Mouse (Mus musculus): Measurements from ENCODE around the gene Ms4a2.

The Ms4a2 gene

GRCm38 (mm10) chr19:11623551-11623950 is at the start of gene Ms4a2:
Ms4a2 (minus strand) TSS chr19:11623719.
- DNase-seq (ENCODE audit: low read depth, low spot score): no peak

GRCm38 (mm10) chr19:11661562-11661961 is 38.0 kb upstream of the Ms4a2 start:
- DNase-seq (ENCODE audit: low read depth, low spot score): no peak

- no peak for DNase-seq (ENCODE audit: low read depth, low spot score)
Observed at GRCm38 (mm10) chr19:11660459-11660858, 36.9 kb upstream of the Ms4a2 start, which contains the start of gene Oosp2. Oosp2 (minus strand) TSS chr19:11660559.

- no peak for DNase-seq (ENCODE audit: low read depth, low spot score)
Observed at GRCm38 (mm10) chr19:11659142-11659541, 35.6 kb upstream of the Ms4a2 start.

GRCm38 (mm10) chr19:11649564-11649963 is 26.0 kb upstream of the Ms4a2 start:
- DNase-seq (ENCODE audit: low read depth, low spot score): no peak

- no peak for DNase-seq (ENCODE audit: low read depth, low spot score)
Observed at GRCm38 (mm10) chr19:11646166-11646565, 22.6 kb upstream of the Ms4a2 start.

- no peak for DNase-seq (ENCODE audit: low read depth, low spot score)
Observed at GRCm38 (mm10) chr19:11640732-11641131, 17.2 kb upstream of the Ms4a2 start, which contains the start of gene Ms4a3. Ms4a3 (minus strand) TSS chr19:11640851.

- DNase-seq (ENCODE audit: low read depth, low spot score): no peak
Observed at GRCm38 (mm10) chr19:11639038-11639437, 15.5 kb upstream of the Ms4a2 start.

GRCm38 (mm10) chr19:11635572-11635971 is 12.1 kb upstream of the Ms4a2 start:
- no peak for DNase-seq (ENCODE audit: low read depth, low spot score)

GRCm38 (mm10) chr19:11634330-11634729 is 10.8 kb upstream of the Ms4a2 start:
- no peak for DNase-seq (ENCODE audit: low read depth, low spot score)

GRCm38 (mm10) chr19:11633732-11634131 is 10.2 kb upstream of the Ms4a2 start:
- DNase-seq (ENCODE audit: low read depth, low spot score): no peak

- no peak for DNase-seq (ENCODE audit: low read depth, low spot score)
Observed at GRCm38 (mm10) chr19:11625231-11625630, 1.7 kb upstream of the Ms4a2 start.

- DNase-seq (ENCODE audit: low read depth, low spot score): no peak
Observed at GRCm38 (mm10) chr19:11624800-11625199, 1.3 kb upstream of the Ms4a2 start.

- DNase-seq (ENCODE audit: low read depth, low spot score): no peak
Observed at GRCm38 (mm10) chr19:11617983-11618382, 5.5 kb downstream of the Ms4a2 start.

- no peak for DNase-seq (ENCODE audit: low read depth, low spot score)
Observed at GRCm38 (mm10) chr19:11614805-11615204, 8.7 kb downstream of the Ms4a2 start.

- DNase-seq (ENCODE audit: low read depth, low spot score): no peak
Observed at GRCm38 (mm10) chr19:11613776-11614443, 9.6 kb downstream of the Ms4a2 start.

GRCm38 (mm10) chr19:11613084-11613483 is 10.4 kb downstream of the Ms4a2 start:
- DNase-seq (ENCODE audit: low read depth, low spot score): no peak

- no peak for DNase-seq (ENCODE audit: low read depth, low spot score)
Observed at GRCm38 (mm10) chr19:11612293-11612692, 11.2 kb downstream of the Ms4a2 start.

GRCm38 (mm10) chr19:11611541-11611945 is 12.0 kb downstream of the Ms4a2 start:
- peak; percentile 17 for DNase-seq (ENCODE audit: low read depth, low spot score)

GRCm38 (mm10) chr19:11608172-11608571 is 15.3 kb downstream of the Ms4a2 start:
- peak; percentile 24 for DNase-seq (ENCODE audit: low read depth, low spot score)

- DNase-seq (ENCODE audit: low read depth, low spot score): no peak
Observed at GRCm38 (mm10) chr19:11604603-11605002, 18.9 kb downstream of the Ms4a2 start, which contains the start of gene Ms4a6d. Ms4a6d (minus strand) TSS chr19:11604849.

- DNase-seq (ENCODE audit: low read depth, low spot score): no peak
Observed at GRCm38 (mm10) chr19:11602026-11602425, 21.5 kb downstream of the Ms4a2 start.

- no peak for DNase-seq (ENCODE audit: low read depth, low spot score)
Observed at GRCm38 (mm10) chr19:11601349-11601748, 22.2 kb downstream of the Ms4a2 start.

Data from retina, postnatal 7 days (tissue).